Mouse (Mus musculus) E14TG2a.4 (cell line): ENCODE data around the gene Atp5h.

Source experiments
- H3K27me3 ChIP-seq: 2 replicates; pipeline ENCODE4 v1.6.1; 2014; ENCODE audit warnings: low read length, control low read depth; ENCODE audit not compliant: insufficient read depth
- H3K36me3 ChIP-seq: 2 replicates; pipeline ENCODE4 v1.6.1; 2014; ENCODE audit warnings: low read length, control low read depth; ENCODE audit not compliant: insufficient read depth
- H3K4me1 ChIP-seq: replicated peaks from 2 replicates; pipeline ENCODE4 v1.6.1; 2014; ENCODE audit warnings: low read depth, low read length, control low read depth
- H3K4me3 ChIP-seq: replicated peaks from 2 replicates; pipeline ENCODE4 v1.5.1; 2014; ENCODE audit warnings: mild to moderate bottlenecking, low read length
- H3K9me3 ChIP-seq: 2 replicates; pipeline ENCODE4 v1.6.1; 2014; ENCODE audit warnings: low read length, control low read depth
- CTCF ChIP-seq: conservative IDR thresholded peaks from 2 replicates; pipeline ENCODE4 v1.5.1; 2014; ENCODE audit warnings: low read length
- NANOG ChIP-seq: IDR thresholded peaks from 2 replicates; pipeline ENCODE4 v1.6.1; 2014; ENCODE audit warnings: borderline replicate concordance, low read length, mixed read lengths
- POU5F1 ChIP-seq: IDR thresholded peaks from 2 replicates; pipeline ENCODE4 v1.6.1; 2014; ENCODE audit warnings: low read length, borderline replicate concordance

Atp5h gene

DNA sequence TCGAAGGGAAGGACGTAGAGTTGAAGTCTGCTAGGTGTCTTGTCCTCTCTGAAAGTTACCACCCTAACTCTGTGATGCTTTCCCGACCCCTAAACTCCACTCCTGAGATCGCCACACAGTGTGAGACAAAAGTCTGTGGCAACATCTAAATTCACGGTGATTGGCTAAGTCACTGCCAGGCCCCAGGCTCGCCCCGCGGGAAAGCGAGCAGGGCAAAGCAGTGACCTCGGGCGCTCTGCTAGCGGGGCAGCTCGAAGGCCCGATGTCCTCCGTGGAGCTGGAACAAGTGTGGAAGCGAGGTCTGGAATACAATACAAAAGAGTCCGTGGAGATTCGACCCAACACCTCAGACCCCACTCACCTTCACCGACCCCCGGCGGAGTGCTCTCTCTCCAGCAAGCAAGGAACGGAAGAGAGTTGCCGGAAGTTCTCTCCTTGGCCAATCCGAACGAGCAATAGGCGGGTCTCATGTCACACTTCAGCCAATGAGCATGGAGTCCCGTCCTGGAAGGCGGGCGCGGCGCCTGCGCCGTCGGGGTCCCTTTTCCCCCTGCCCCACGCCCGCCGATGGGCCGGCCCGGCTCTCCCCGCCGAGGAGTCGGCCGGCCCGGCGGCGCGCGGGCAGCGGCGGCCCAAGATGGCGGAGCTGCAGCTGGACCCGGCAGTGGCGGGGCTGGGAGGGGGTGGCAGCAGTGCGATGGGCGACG is at the start of gene Atp5h, which contains the start of gene Kctd2:
Gene Atp5h, minus strand, starts transcription at position 432 of the 707 bp plus-strand sequence.
Gene Kctd2, plus strand, starts transcription at position 598 of the 707 bp plus-strand sequence.
- Histone ChIP-seq H3K27me3 (no peaks in the 10 kb centered on the region), H3K36me3 (peaks cover 52% of the 10 kb centered on the region), H3K4me3 (peak within 1 kb of the TSS; percentile 98), H3K4me1 (peaks cover 65% of the 10 kb centered on the region), H3K9me3 (no peaks in the 10 kb centered on the region)
- TF ChIP-seq CTCF (no peak), NANOG (no peak), POU5F1 (no peak)

GRCm38 (mm10) chr11:115467217-115467618 is 47.5 kb upstream of the Atp5h start:
- Histone ChIP-seq H3K4me3 (no peak overlapping the region), H3K27me3 (peaks cover 10% of the 10 kb centered on the region), H3K36me3 (no peaks in the 10 kb centered on the region), H3K4me1 (peaks cover 53% of the 10 kb centered on the region), H3K9me3 (no peaks in the 10 kb centered on the region)
- TF ChIP-seq POU5F1 (no peak), NANOG (no peak), CTCF (no peak)

DNA sequence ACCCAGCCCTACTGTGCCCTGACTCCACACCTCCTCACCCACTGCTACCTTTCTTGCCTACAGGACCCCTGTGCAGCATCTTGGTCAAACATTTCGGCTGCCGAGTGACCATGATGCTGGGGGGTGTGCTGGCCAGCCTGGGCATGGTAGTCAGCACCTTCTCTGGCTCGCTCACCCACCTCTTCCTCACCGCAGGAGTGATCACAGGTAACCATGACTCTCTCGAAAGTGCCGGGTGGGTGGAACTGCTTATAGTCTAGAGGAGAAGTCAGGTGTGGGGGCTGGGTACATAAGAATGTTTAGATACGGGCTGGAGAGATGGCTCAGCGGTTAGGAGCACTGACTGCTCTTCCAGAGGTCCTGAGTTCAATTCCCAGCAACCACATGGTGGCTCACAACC is 45.1 kb upstream of the Atp5h start:
- TF ChIP-seq CTCF = no peak
- TF ChIP-seq POU5F1 = no peak
- no peak for TF ChIP-seq NANOG
- Histone ChIP-seq H3K4me1 (peaks cover 57% of the 10 kb centered on the region), H3K9me3 (no peaks in the 10 kb centered on the region), H3K36me3 (no peaks in the 10 kb centered on the region), H3K27me3 (peaks cover 10% of the 10 kb centered on the region), H3K4me3 (no peak overlapping the region)

GRCm38 (mm10) chr11:115463397-115463796 is 43.6 kb upstream of the Atp5h start:
- Histone ChIP-seq H3K4me3 (peak overlapping the region; percentile 17; the same call in 1 of the 2 replicates), H3K4me1 (peaks cover 49% of the 10 kb centered on the region), H3K27me3 (peaks cover 11% of the 10 kb centered on the region), H3K9me3 (no peaks in the 10 kb centered on the region), H3K36me3 (no peaks in the 10 kb centered on the region)
- TF ChIP-seq CTCF (no peak), NANOG (no peak), POU5F1 (no peak)

DNA sequence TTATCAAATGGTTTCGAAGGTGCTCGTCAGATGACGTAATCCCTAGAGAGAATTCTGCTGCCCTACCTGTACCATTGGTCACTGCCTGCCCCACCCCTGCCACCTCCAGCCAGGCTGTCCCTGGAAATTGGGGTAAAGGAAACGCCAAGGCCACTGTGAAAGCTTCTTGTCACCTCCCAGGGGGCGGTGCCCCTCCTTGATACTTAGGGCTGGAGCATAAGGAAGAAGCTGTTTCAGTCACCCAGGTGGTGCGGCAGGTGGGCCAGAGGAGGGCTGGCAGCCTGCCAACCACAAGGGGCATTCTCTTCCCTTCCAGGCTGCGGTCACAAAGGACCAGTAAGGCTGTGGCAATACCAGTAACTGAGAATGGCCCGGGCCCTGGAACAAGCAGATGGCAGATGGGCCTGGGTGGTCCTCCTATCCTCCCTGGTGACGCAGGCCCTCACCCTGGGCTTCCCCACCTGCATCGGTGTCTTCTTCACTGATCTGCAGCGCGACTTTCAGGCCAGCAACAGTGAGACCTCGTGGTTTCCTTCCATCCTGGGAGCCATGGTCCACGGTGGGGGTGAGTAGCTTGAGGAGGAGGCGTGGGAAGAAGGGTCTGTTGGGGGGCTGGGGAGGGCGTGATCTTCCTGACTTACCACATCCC is 42.6 kb upstream of the Atp5h start, which contains the start of gene Slc16a5:
Gene Slc16a5, plus strand, starts transcription at position 232 of the 649 bp plus-strand sequence.
- Histone ChIP-seq H3K4me3 (peak within 1 kb of the TSS; percentile 17; the same call in 1 of the 2 replicates), H3K27me3 (peaks cover 15% of the 10 kb centered on the region), H3K4me1 (peaks cover 50% of the 10 kb centered on the region), H3K36me3 (no peaks in the 10 kb centered on the region), H3K9me3 (no peaks in the 10 kb centered on the region)
- TF ChIP-seq CTCF = no peak
- TF ChIP-seq NANOG = no peak
- no peak for TF ChIP-seq POU5F1

GRCm38 (mm10) chr11:115461846-115462242 is 42.1 kb upstream of the Atp5h start:
- peaks cover 15% of the 10 kb centered on the region for H3K27me3 ChIP-seq
- H3K9me3 ChIP-seq = no peaks in the 10 kb centered on the region
- no peak overlapping the region for H3K4me3 ChIP-seq
- peaks cover 53% of the 10 kb centered on the region for H3K4me1 ChIP-seq
- no peaks in the 10 kb centered on the region for H3K36me3 ChIP-seq
- TF ChIP-seq NANOG = no peak
- TF ChIP-seq CTCF = no peak
- no peak for TF ChIP-seq POU5F1

DNA sequence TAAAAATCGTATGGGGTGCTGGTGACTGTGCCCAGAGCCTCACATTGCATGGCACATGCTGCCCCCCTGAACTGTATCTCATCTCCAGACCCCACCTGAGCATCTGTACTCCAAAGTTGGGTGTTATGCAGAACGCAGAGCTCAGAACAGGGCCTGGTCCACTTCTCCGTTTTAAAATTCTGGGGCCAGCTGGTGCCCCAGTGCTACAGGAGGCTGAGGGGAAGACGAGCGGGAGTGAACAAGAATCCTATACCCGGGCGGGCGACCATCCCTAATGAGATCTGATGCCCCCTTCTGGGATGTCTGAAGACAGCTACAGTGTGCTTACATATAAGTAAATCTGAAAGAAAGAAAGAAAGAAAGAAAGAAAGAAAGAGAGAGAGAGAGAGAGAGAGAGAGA is 41.2 kb upstream of the Atp5h start:
- peaks cover 22% of the 10 kb centered on the region for H3K27me3 ChIP-seq
- H3K36me3 ChIP-seq = no peaks in the 10 kb centered on the region
- no peaks in the 10 kb centered on the region for H3K9me3 ChIP-seq
- H3K4me1 ChIP-seq = peaks cover 62% of the 10 kb centered on the region
- TF ChIP-seq POU5F1 (no peak), NANOG (no peak), CTCF (no peak)
- no peak overlapping the region for H3K4me3 ChIP-seq

- peaks cover 18% of the 10 kb centered on the region for H3K27me3 ChIP-seq
- peaks cover 46% of the 10 kb centered on the region for H3K4me1 ChIP-seq
- H3K9me3 ChIP-seq = no peaks in the 10 kb centered on the region
- no peak for TF ChIP-seq POU5F1
- no peak for TF ChIP-seq CTCF
- TF ChIP-seq NANOG = no peak
- H3K36me3 ChIP-seq = no peaks in the 10 kb centered on the region
- no peak overlapping the region for H3K4me3 ChIP-seq
Measured at GRCm38 (mm10) chr11:115457405-115457804, 37.6 kb upstream of the Atp5h start.
